9 mouse cellular contexts compared by ENCODE assay signal in genomic region chr4:148041611-148042191, GRCm38 (mm10). TPM values are rescaled to one million over a fixed set of nuclear protein-coding genes. Genes with fewer than 3 reads are reported as not detected.
DNase-seq lines count a peak whose midpoint lies in the region; ATAC-seq and TF ChIP-seq lines count a peak whose summit lies in the region.
"Had no signal": no experiment of that assay in that cellular context is flagged by ENCODE, and none has a peak within 500 bp of the region (broad histone marks: within the 10 kb centered on the region; RNA-seq: fewer than 3 reads in every experiment).

No protein-coding gene starts in this region.

- H3K27me3 ChIP-seq in Patski = no peaks in the 10 kb centered on the region
- no peaks in the 10 kb centered on the region for H3K27me3 ChIP-seq in forebrain, embryonic 10.5 days (ENCODE audit: poor library complexity, severe bottlenecking)
- H3K27me3 ChIP-seq in limb, embryonic 11.5 days (ENCODE audit: control insufficient read depth, insufficient read depth, low read length) = no peaks in the 10 kb centered on the region
- no peaks in the 10 kb centered on the region for H3K27me3 ChIP-seq in midbrain, embryonic 13.5 days

- no peaks in the 10 kb centered on the region for H3K9me3 ChIP-seq in forebrain, embryonic 10.5 days
- no peaks in the 10 kb centered on the region for H3K9me3 ChIP-seq in limb, embryonic 11.5 days (ENCODE audit: control insufficient read depth, low read length)
- H3K9me3 ChIP-seq in midbrain, embryonic 13.5 days = no peaks in the 10 kb centered on the region

- H3K36me3 ChIP-seq in forebrain, embryonic 10.5 days (replicated peaks) = peaks cover 48% of the 10 kb centered on the region
- H3K36me3 ChIP-seq in limb, embryonic 11.5 days (ENCODE audit: control insufficient read depth, insufficient read depth, low read length) = no peaks in the 10 kb centered on the region
- peaks cover 28% of the 10 kb centered on the region for H3K36me3 ChIP-seq in midbrain, embryonic 13.5 days

- in situ Hi-C loops in Patski (cut with MboI; ENCODE audit: low pct_unique_long_range_greater_than_20kb) = no loop called here

- H3K4me3 ChIP-seq in forebrain, embryonic 10.5 days = peak overlapping the region; percentile 77
- H3K4me3 ChIP-seq in limb, embryonic 11.5 days (ENCODE audit: low read depth, low read length) = peak overlapping the region; percentile 42
- peak overlapping the region; percentile 91 for H3K4me3 ChIP-seq in midbrain, embryonic 13.5 days (replicated peaks)

- CTCF ChIA-PET in Patski (lab: Charles Lee) = interaction anchor here (0.8 to 1.6 kb wide), 5 partner anchors 10 to 37 kb away, joined by 3 to 6 read pairs (median 4); no protein-coding TSS in a partner anchor

- H3K4me1 ChIP-seq in forebrain, embryonic 10.5 days = peaks cover 72% of the 10 kb centered on the region
- peaks cover 23% of the 10 kb centered on the region for H3K4me1 ChIP-seq in limb, embryonic 11.5 days (ENCODE audit: control insufficient read depth, insufficient read depth, low read length)
- peaks cover 81% of the 10 kb centered on the region for H3K4me1 ChIP-seq in midbrain, embryonic 13.5 days (replicated peaks)

- peak overlapping the region; percentile 58 for H3K9ac ChIP-seq in limb, embryonic 11.5 days (ENCODE audit: low read length)
- peak overlapping the region; percentile 77 for H3K9ac ChIP-seq in midbrain, embryonic 13.5 days (replicated peaks)

- DNase-seq in CD4-positive, CD25-positive, alpha-beta regulatory T cell, adult 2 months (ENCODE audit: low read depth, low spot score) = peak; percentile 64
- DNase-seq in Patski (ENCODE audit: low read depth, low spot score) = no peak
- DNase-seq in forebrain, embryonic 10.5 days (ENCODE audit: extremely low spot score, low spot score) = peak; percentile 36
- peak; percentile 45 for DNase-seq in heart, postnatal 4 days
- DNase-seq in limb, embryonic 11.5 days (ENCODE audit: low spot score) = peak; percentile 36
- peak; percentile 54 to 61 for DNase-seq in thymus, postnatal 36 days

- peak overlapping the region; percentile 90 for H3K4me2 ChIP-seq in limb, embryonic 11.5 days (ENCODE audit: low read depth, severe bottlenecking)
- peak overlapping the region; percentile 91 for H3K4me2 ChIP-seq in midbrain, embryonic 13.5 days (replicated peaks)

- POLR2A ChIA-PET in Patski (lab: Charles Lee) = no interaction called here

- H3K27ac ChIP-seq in forebrain, embryonic 10.5 days = peak overlapping the region; percentile 91
- H3K27ac ChIP-seq in limb, embryonic 11.5 days (replicated peaks; ENCODE audit: low read depth, low read length) = no peak overlapping the region
- peak overlapping the region; percentile 89 for H3K27ac ChIP-seq in midbrain, embryonic 13.5 days

- WGBS in forebrain, embryonic 10.5 days = 5% methylated on average over 16 of the region's 16 CpGs
- WGBS in limb, embryonic 11.5 days = 3% methylated on average over 16 of the region's 16 CpGs
- 5% methylated on average over 16 of the region's 16 CpGs for WGBS in midbrain, embryonic 13.5 days

- TF ChIP-seq CTCF in Patski (IDR thresholded peaks at IDR 0.05) = no peak

- ATAC-seq in Patski = peak; percentile 5
- ATAC-seq in limb, embryonic 11.5 days (ENCODE audit: insufficient number of reproducible peaks, low FRiP score, low TSS enrichment, low read depth) = no peak
- ATAC-seq in midbrain, embryonic 13.5 days = no peak
- no peak for ATAC-seq in megakaryocyte-erythroid progenitor cell, adult 5-6 weeks (replicated peaks; ENCODE audit: low FRiP score, low TSS enrichment, poor library complexity, severe bottlenecking)

RNA-seq across cellular contexts. Expression of gene Mthfr, which starts 2.8 kb away (rescaled TPM):
- 20.0 TPM for polyA plus RNA-seq in Patski (2021)
- 27.7 and 30.1 TPM in 2 replicates for polyA plus RNA-seq in forebrain, embryonic 10.5 days (2016; fragmentation: Nextera tagmentation; extraction: Ambion mirVana)
- 10 to 100 TPM; 14.1 to 14.3 TPM for total RNA-seq in heart, postnatal 4 days (2021)
- polyA plus RNA-seq in limb, embryonic 11.5 days (2014; fragmentation: Nextera tagmentation; extraction: Ambion mirVana) = 18.7 and 19.7 TPM in 2 replicates
- polyA plus RNA-seq in midbrain, embryonic 13.5 days (2015; fragmentation: Nextera tagmentation; extraction: Ambion mirVana) = 26.6 and 28.4 TPM in 2 replicates
- 2.2 and 5.8 TPM in 2 replicates for total RNA-seq in megakaryocyte-erythroid progenitor cell, adult 5-6 weeks (2014; fragmentation: Nextera tagmentation)
- total RNA-seq in megakaryocyte-erythroid progenitor cell, adult 5-6 weeks (2017) = 3.3 and 4.0 TPM in 2 replicates

RNA-seq across cellular contexts. Expression of gene Clcn6, which starts 3.1 kb away (rescaled TPM):
- 9.2 TPM for polyA plus RNA-seq in Patski (2021)
- polyA plus RNA-seq in forebrain, embryonic 10.5 days (2016; fragmentation: Nextera tagmentation; extraction: Ambion mirVana) = 13.4 and 14.2 TPM in 2 replicates
- total RNA-seq in heart, postnatal 4 days (2021) = 10 to 100 TPM; 15.8 to 16.3 TPM
- polyA plus RNA-seq in limb, embryonic 11.5 days (2014; fragmentation: Nextera tagmentation; extraction: Ambion mirVana) = 6.1 and 7.5 TPM in 2 replicates
- 33.9 and 35.3 TPM in 2 replicates for polyA plus RNA-seq in midbrain, embryonic 13.5 days (2015; fragmentation: Nextera tagmentation; extraction: Ambion mirVana)
- 5.6 and 6.9 TPM in 2 replicates for total RNA-seq in megakaryocyte-erythroid progenitor cell, adult 5-6 weeks (2014; fragmentation: Nextera tagmentation)
- 2.9 and 4.4 TPM in 2 replicates for total RNA-seq in megakaryocyte-erythroid progenitor cell, adult 5-6 weeks (2017)

RNA-seq across cellular contexts. Expression of gene Nppa, which starts 41.2 kb away (rescaled TPM):
- polyA plus RNA-seq in Patski (2021) = 0.31 TPM
- 0.31 TPM in 1 of 2 replicates, not detected in the other for polyA plus RNA-seq in forebrain, embryonic 10.5 days (2016; fragmentation: Nextera tagmentation; extraction: Ambion mirVana)
- total RNA-seq in heart, postnatal 4 days (2021) = 1,000 to 10,000 TPM; 1,585 to 1,953 TPM
- 0.31 and 2.0 TPM in 2 replicates for polyA plus RNA-seq in limb, embryonic 11.5 days (2014; fragmentation: Nextera tagmentation; extraction: Ambion mirVana)
- polyA plus RNA-seq in midbrain, embryonic 13.5 days (2015; fragmentation: Nextera tagmentation; extraction: Ambion mirVana) = 2.5 and 3.4 TPM in 2 replicates
- not detected in 2 replicates for total RNA-seq in megakaryocyte-erythroid progenitor cell, adult 5-6 weeks (2014; fragmentation: Nextera tagmentation)
- not detected in 2 replicates for total RNA-seq in megakaryocyte-erythroid progenitor cell, adult 5-6 weeks (2017)
- total RNA-seq: common myeloid progenitor, adult 5-6 weeks had no signal

RNA-seq across cellular contexts. Expression of gene Agtrap, which starts 46.1 kb away (rescaled TPM):
- polyA plus RNA-seq in Patski (2021) = 23.8 TPM
- 19.4 TPM in 2 replicates for polyA plus RNA-seq in forebrain, embryonic 10.5 days (2016; fragmentation: Nextera tagmentation; extraction: Ambion mirVana)
- total RNA-seq in heart, postnatal 4 days (2021) = 10 to 100 TPM; 24.8 to 27.4 TPM
- 9.2 and 10.5 TPM in 2 replicates for polyA plus RNA-seq in limb, embryonic 11.5 days (2014; fragmentation: Nextera tagmentation; extraction: Ambion mirVana)
- 5.4 and 7.9 TPM in 2 replicates for polyA plus RNA-seq in midbrain, embryonic 13.5 days (2015; fragmentation: Nextera tagmentation; extraction: Ambion mirVana)
- 15.4 and 26.3 TPM in 2 replicates for total RNA-seq in megakaryocyte-erythroid progenitor cell, adult 5-6 weeks (2014; fragmentation: Nextera tagmentation)
- 11.6 and 20.4 TPM in 2 replicates for total RNA-seq in megakaryocyte-erythroid progenitor cell, adult 5-6 weeks (2017)

RNA-seq across cellular contexts. Expression of gene Nppb, which starts 56.1 kb away (rescaled TPM):
- polyA plus RNA-seq in Patski (2021) = 0.60 TPM
- polyA plus RNA-seq in forebrain, embryonic 10.5 days (2016; fragmentation: Nextera tagmentation; extraction: Ambion mirVana) = not detected in 2 replicates
- 100 to 1,000 TPM; 736 to 787 TPM for total RNA-seq in heart, postnatal 4 days (2021)
- polyA plus RNA-seq in limb, embryonic 11.5 days (2014; fragmentation: Nextera tagmentation; extraction: Ambion mirVana) = not detected in 2 replicates
- 0.36 TPM in 1 of 2 replicates, not detected in the other for polyA plus RNA-seq in midbrain, embryonic 13.5 days (2015; fragmentation: Nextera tagmentation; extraction: Ambion mirVana)
- not detected in 2 replicates for total RNA-seq in megakaryocyte-erythroid progenitor cell, adult 5-6 weeks (2014; fragmentation: Nextera tagmentation)
- total RNA-seq in megakaryocyte-erythroid progenitor cell, adult 5-6 weeks (2017) = not detected in 2 replicates
- total RNA-seq: common myeloid progenitor, adult 5-6 weeks had no signal
